Mouse (Mus musculus) naive thymus-derived CD4-positive, alpha-beta T cell, adult 2 months (primary cell): ENCODE measurements around the gene Ext2.

Source experiments
- DNase-seq: peaks from one replicate; pipeline ENCODE4 v3.0.0-alpha.2; 2011; ENCODE audit warnings: low read depth

The Ext2 gene

DNA sequence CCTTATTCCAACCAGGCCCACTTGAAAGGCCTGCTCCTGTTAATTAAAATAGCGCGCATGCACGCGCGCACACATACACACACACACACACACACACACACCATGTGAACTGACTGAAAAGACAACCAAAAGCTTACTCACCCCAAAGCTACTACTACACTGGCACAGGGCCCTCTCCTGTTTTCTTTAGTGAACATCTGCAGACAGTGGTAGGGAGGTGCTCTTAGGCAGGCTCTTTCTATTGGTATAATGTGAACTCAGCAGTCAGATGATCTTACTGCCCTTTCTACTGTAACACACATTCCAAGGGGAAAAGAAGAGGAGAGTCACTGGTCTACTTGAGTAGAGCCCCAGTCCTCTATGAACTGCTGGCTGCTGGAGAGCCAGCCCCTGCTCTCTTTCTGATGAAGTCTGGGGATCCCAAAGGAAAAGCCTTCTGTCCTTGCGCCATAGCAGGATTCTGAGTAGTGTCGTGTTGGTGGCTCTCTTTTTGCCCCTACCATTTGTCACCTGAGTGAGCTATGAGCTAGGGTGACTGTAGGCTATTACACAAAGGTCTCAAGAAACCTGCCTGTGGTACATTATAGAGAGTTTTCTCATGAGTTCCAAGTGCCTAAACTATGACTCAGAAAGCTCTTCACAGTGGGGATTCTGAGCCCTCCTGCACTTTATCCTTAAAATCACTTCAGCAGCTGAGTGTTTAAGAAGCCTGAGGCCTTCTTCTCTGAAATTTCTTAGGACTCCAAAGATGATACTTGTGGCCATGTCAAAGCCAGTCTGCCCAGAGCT lies 45.9 kb downstream of the Ext2 start:
- no peak for DNase-seq

- no peak for DNase-seq
These were observed 46.9 kb downstream of the Ext2 start for GRCm38 (mm10) chr2:93775431-93775830.

GRCm38 (mm10) chr2:93774946-93775345 lies 47.4 kb downstream of the Ext2 start:
- no peak for DNase-seq

DNA sequence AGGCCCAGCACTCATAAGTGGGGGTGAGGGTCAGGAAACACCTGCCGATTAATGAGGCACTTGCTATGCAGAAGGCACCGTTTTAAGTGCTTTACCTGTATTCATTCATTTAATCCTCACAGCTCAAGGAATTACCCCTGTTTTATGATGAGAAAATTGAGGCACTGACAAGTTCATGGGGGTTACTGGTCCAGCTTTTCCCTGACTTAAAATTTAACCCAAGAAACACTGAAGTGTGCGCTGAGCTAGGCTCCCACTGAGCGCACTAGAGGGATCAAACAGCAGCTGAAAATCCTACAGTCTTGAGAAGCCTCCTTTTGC lies 49.6 kb downstream of the Ext2 start:
- DNase-seq: no peak

DNA sequence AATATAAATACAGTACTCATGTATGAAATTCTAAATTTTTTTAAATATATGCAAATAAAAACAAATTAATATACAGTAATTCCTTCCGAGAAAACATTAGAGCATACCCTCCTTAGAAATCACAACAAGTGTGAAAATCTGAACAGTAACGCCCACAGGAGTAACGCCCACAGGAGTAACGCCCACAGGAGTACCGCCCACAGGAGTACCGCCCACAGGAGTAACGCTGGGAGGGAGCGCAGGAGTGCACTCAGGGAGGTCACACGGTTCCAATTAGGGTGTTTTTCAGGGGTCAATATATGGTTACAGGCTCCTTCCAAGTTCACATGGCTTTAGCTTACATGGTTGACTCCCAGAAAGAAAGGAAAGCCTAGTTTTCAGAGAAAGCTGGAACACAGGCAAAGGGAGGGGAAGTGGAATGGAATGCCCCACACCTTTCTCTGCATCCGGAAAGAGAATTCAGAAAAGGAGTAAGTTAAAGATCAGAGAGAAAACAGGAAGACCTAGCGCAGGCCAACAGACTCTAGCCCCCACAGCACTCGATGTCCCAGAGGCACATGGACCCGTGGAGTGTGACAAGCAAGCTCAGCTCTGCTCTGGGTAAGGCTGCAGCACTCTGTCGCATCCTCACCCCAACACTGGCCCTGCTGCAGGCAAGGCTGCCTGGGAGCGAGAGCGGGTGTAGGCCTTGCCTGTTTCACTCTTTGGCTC lies 50.2 kb downstream of the Ext2 start:
- DNase-seq: peak; percentile 12

- no peak for DNase-seq
These were observed 51.5 kb downstream of the Ext2 start for GRCm38 (mm10) chr2:93770895-93771294.

- DNase-seq: no peak
These were observed 52.5 kb downstream of the Ext2 start for GRCm38 (mm10) chr2:93769875-93770274.

GRCm38 (mm10) chr2:93765721-93766120 lies 56.6 kb downstream of the Ext2 start:
- DNase-seq: no peak

DNA sequence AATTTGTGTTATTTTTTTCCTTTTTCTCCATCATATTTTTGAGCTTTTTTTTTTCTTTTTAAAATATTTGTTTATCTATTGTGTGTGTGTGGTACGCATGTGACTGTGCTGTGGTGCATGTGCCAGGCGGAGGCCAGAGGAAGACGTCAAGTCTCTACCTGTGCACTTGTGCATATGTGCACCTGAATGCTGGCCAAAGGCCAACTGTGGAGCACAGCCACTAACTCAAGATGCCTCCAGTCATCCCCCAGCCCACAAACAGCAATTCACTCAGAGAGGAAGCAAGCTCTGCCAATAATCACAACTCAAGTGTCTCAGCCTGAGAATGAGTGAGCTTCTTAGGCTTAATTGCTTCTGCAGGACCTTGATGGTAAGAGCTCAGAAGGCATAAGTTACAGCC lies 58.2 kb downstream of the Ext2 start:
- DNase-seq: no peak

DNA sequence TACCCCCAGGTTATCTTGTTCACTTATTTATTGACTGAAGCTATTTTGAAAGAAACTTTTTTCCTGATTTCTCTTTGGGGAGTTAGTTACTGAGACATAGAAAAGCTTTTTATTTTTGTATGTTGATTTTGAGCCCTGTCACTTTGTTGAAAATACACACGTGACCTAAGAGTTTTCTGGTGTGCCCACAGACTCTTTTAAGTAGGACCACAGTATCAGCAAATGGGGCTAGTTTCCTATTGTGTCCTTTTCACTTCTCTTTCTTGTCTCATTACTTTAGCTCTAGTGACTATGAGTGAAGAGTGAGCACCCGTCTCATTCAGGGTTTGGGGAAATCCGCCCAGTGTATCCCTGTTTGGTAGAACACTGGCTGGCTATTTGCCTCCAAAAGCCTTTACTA lies 62.0 kb downstream of the Ext2 start:
- DNase-seq: no peak

DNA sequence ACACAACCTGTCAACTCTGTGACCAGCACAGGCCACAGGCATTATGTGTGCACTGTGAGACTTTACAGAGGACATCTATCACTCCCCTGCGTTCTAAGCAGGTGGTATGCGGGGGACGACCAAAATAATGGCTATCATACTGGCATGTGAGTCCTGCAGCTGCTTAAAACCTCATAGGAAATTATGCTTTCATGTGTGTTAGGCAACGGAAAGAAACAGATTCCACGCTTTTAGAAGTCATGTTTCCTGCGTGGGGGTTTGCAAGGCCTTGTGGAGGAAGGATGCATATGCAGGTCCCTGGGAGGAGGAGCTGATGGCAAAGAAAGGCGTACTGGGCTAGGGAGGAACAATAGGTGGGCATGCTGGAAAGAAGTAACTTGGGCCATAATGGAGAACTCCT lies 63.2 kb downstream of the Ext2 start:
- DNase-seq: no peak

DNA sequence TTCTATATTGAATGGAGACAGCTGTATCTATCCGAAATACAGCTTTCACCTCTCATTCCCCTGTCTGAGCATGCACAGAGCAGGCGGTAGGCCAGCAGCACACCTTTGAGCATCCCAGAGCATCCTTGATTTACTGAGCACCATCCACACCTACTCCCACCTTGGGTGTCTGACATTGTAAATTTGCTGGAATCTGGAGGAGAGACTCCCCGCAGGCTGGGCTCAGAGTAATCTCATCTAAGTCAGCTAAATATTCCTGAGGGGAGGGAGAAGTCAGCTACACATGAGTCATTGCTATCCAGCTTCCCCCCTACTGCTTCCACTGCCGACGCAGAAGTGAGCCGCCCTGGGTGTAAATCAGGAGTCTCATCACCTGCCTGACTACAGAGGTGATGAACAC lies 64.1 kb downstream of the Ext2 start:
- no peak for DNase-seq

DNA sequence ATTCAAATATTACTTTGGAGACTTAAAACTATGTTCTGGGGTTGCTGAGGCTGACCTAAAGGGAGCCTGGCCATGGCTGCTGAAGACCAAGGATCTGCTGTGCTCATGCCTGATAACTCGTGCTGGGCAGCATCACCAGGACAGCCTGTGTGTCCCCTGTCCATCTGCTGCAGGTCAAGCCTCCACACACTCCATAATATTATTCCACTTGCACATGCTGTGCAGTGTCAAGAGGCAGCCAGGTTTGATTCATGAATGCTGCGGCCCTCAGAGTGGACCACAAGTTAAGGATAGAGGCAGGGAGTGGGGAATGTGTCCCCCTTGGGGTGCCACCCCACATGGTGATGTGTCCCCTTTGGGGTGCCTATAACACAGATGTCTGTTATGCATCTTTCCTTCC lies 68.0 kb downstream of the Ext2 start:
- no peak for DNase-seq

DNA sequence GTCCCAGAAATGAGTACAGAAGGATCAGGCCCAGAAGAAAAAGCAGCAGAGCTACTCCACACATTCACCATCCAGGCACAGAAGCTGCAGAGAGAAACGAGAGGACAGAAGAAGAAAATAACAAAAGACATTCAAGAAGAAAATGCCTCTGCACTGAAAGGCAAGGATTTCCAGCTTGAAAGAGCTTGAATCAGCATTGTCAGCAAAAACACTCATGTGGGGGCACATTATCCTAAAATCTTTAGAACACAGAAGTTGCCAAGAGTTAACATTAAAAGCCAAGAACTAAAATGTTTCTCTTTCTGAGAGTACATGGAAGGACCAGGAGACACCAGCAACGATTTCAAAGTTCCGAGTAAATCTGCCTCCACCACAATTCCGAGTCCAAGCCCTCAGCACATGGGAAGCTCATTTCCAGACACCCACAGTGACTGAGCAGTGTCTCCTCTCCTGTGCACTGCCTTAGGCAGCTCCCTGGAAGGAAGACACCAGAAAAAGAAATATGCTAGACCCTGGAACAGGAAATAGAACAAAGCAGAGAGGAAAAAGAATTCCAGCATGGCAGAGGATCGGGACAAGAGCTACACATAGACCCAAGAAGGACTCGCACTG lies 69.1 kb downstream of the Ext2 start:
- no peak for DNase-seq

DNA sequence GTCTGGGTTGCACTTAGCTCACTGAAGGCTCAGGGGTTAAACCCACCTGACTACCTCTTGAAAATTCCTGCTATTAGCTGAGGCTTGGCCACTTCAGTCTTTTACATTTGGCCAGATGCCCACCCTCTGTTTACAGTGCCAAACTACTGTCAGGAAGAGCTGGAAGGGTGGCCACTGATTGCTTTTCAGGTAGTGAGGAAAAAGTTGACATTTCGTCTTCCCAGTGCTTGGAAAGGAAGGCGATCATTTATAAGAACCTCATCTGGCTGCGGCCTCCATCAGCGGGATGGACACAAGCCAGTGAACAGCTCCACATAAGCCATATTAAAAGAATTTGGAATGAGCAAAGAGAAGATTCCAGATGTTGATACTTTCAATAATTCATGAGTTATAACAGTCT lies 72.7 kb downstream of the Ext2 start:
- DNase-seq: no peak

DNA sequence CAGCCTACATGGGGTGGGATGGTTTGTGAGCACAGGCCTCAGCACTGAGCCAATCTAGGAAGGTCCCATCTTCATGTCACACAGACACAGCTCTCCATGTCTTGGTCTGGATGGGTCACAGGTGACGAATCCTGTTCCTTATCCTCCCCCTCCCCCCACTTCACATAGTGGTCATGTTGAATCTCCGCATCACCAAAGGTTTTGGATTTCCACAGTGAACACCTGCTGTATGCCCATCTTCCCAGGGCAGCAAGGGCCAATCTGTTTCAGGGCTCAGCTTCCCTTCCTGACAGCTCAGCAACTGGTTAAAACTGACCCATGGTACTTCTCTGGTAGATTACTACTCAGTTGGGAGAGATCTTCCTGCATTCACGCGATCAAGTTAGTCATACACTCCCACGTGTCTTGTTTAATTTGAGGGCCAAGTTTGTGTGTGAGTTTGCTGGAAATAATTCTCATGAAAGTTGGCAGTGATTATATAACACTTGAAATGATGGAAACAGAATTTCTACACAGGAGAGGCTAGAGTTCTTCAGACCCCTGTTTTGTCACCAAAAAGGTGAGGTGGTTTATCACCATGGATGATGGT lies 74.7 kb downstream of the Ext2 start:
- DNase-seq: no peak

- no peak for DNase-seq
These were observed 75.7 kb downstream of the Ext2 start for GRCm38 (mm10) chr2:93746620-93747019.

GRCm38 (mm10) chr2:93746162-93746561 lies 76.2 kb downstream of the Ext2 start:
- DNase-seq: peak; percentile 16

DNA sequence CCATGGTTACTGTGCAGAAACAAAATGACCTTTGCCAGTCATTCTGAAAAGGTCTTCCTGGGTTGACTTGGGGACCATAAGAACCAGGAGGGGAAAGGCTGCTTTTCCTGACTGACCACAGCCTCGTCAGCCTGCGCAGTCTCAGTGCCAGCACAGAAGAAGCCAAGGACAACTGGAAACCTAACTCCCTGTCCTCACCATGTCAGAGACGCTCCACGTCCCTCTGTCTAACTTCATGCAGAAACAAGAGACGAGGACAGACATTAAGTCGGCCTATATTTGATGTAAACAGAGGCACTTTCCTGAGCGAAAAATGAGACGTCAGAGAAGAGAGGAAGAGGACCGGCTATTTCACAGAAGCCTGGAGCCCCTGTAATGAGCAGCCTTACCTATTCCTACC lies 76.6 kb downstream of the Ext2 start:
- DNase-seq: no peak

- DNase-seq: no peak
These were observed 77.8 kb downstream of the Ext2 start for GRCm38 (mm10) chr2:93744346-93745229.

GRCm38 (mm10) chr2:93741700-93742099 lies 80.7 kb downstream of the Ext2 start:
- no peak for DNase-seq

GRCm38 (mm10) chr2:93739044-93739569 lies 83.3 kb downstream of the Ext2 start:
- DNase-seq: no peak
